8 mouse cellular contexts compared by ENCODE assay signal in genomic region chr12:86947681-86948401, GRCm38 (mm10). TPM values are rescaled to one million over a fixed set of nuclear protein-coding genes. Genes with fewer than 3 reads are reported as not detected.
DNase-seq lines count a peak whose midpoint lies in the region; ATAC-seq and TF ChIP-seq lines count a peak whose summit lies in the region.

No protein-coding gene starts in this region.

- H3K27ac ChIP-seq in cortical plate, adult 2 months (ENCODE audit: insufficient read depth, low read length): peak overlapping the region; percentile 75
- peak overlapping the region; percentile 100; the same call in 1 of the 2 replicates for H3K27ac ChIP-seq in limb, embryonic 12.5 days
- H3K27ac ChIP-seq in midbrain, embryonic 13.5 days: peak overlapping the region; percentile 100

- peak overlapping the region; percentile 92 for H3K4me3 ChIP-seq in cortical plate, adult 2 months (ENCODE audit: insufficient read depth, low read length)
- peak overlapping the region; percentile 70 for H3K4me3 ChIP-seq in limb, embryonic 12.5 days (replicated peaks)
- peak overlapping the region; percentile 68 for H3K4me3 ChIP-seq in midbrain, embryonic 13.5 days (replicated peaks)

- 20% methylated on average over 26 of the region's 26 CpGs for WGBS in limb, embryonic 12.5 days
- 21% methylated on average over 26 of the region's 26 CpGs for WGBS in midbrain, embryonic 13.5 days

- H3K9ac ChIP-seq in limb, embryonic 12.5 days (replicated peaks): peak overlapping the region; percentile 91
- peak overlapping the region; percentile 80 for H3K9ac ChIP-seq in midbrain, embryonic 13.5 days (replicated peaks)

- no peaks in the 10 kb centered on the region for H3K27me3 ChIP-seq in limb, embryonic 12.5 days
- H3K27me3 ChIP-seq in midbrain, embryonic 13.5 days: no peaks in the 10 kb centered on the region

- H3K36me3 ChIP-seq in limb, embryonic 12.5 days: peaks cover 5% of the 10 kb centered on the region
- peaks cover 5% of the 10 kb centered on the region; the same call in 1 of the 2 replicates for H3K36me3 ChIP-seq in midbrain, embryonic 13.5 days

- H3K9me3 ChIP-seq in limb, embryonic 12.5 days: no peaks in the 10 kb centered on the region
- no peaks in the 10 kb centered on the region for H3K9me3 ChIP-seq in midbrain, embryonic 13.5 days

- H3K4me1 ChIP-seq in cortical plate, adult 2 months (ENCODE audit: control insufficient read depth, insufficient read depth, low read length): peaks cover 8% of the 10 kb centered on the region; the same call in 1 of the 2 replicates
- peaks cover 26% of the 10 kb centered on the region for H3K4me1 ChIP-seq in limb, embryonic 12.5 days (replicated peaks)
- peaks cover 67% of the 10 kb centered on the region for H3K4me1 ChIP-seq in midbrain, embryonic 13.5 days (replicated peaks)

- TF ChIP-seq CTCF in cortical plate, adult 2 months (IDR thresholded peaks at IDR 0.05; ENCODE audit: extremely low read depth, insufficient read depth, low read length): no peak

- DNase-seq in urinary bladder, adult 2 months (ENCODE audit: low spot score): peak; percentile 55
- DNase-seq in urinary bladder, adult 18-20 months (ENCODE audit: low spot score in 2 of 2): no peak
- peak; percentile 72 for DNase-seq in gastrocnemius, postnatal 25 days
- DNase-seq in kidney, adult 11 months: peak; percentile 83
- DNase-seq in yolk sac, embryonic 10.5 days (ENCODE audit: low spot score): no peak

- 0 out of 2 replicates have a peak, but pooled peaks have one; percentile 23 for TF ChIP-seq POLR2A in cortical plate, adult 2 months (IDR thresholded peaks at IDR 0.05; ENCODE audit: extremely low read depth, insufficient read depth, low read length)

- peak overlapping the region; percentile 89 for H3K4me2 ChIP-seq in limb, embryonic 12.5 days
- H3K4me2 ChIP-seq in midbrain, embryonic 13.5 days (replicated peaks): peak overlapping the region; percentile 90

- ATAC-seq in limb, embryonic 12.5 days (ENCODE audit: insufficient number of reproducible peaks, insufficient read depth, low FRiP score, low TSS enrichment, low read depth): peak; percentile 26
- ATAC-seq in midbrain, embryonic 13.5 days: peak; percentile 70

RNA-seq across cellular contexts. Expression of gene Cipc, which starts 1.0 kb away (rescaled TPM):
- polyA plus RNA-seq in urinary bladder, adult 2 months (2012; rRNA removed): 46.4 and 52.3 TPM in 2 replicates
- polyA plus RNA-seq in cortical plate, adult 2 months (2012; rRNA removed): 83.7 and 84.4 TPM in 2 replicates
- 10 to 100 TPM; 22.7 to 32.3 TPM for total RNA-seq in gastrocnemius, postnatal 25 days (2021)
- polyA plus RNA-seq in limb, embryonic 12.5 days (2016; fragmentation: Nextera tagmentation; extraction: Ambion mirVana): 30.8 and 33.1 TPM in 2 replicates
- 49.8 and 51.2 TPM in 2 replicates for polyA plus RNA-seq in midbrain, embryonic 13.5 days (2015; fragmentation: Nextera tagmentation; extraction: Ambion mirVana)

RNA-seq across cellular contexts. Expression of gene Zdhhc22, which starts 42.4 kb away (rescaled TPM):
- not detected in 2 replicates for polyA plus RNA-seq in urinary bladder, adult 2 months (2012; rRNA removed)
- polyA plus RNA-seq in cortical plate, adult 2 months (2012; rRNA removed): 61.1 and 65.1 TPM in 2 replicates
- not detected for total RNA-seq in gastrocnemius, postnatal 25 days (2021)
- polyA plus RNA-seq in limb, embryonic 12.5 days (2016; fragmentation: Nextera tagmentation; extraction: Ambion mirVana): 0.20 TPM in 1 of 2 replicates, not detected in the other
- 6.0 and 7.1 TPM in 2 replicates for polyA plus RNA-seq in midbrain, embryonic 13.5 days (2015; fragmentation: Nextera tagmentation; extraction: Ambion mirVana)

Comparison
In these comparisons a context has a peak if more than half of its experiments do, and no peak if none do; other contexts are left out.
1. DNase-seq: peak in urinary bladder, adult 2 months (single experiment), gastrocnemius, postnatal 25 days (single experiment) and kidney, adult 11 months (single experiment); none in urinary bladder, adult 18-20 months (0 of 2) and yolk sac, embryonic 10.5 days (single experiment).
2. Peak in every context shown above with its lines, with median percentiles within 50 percentile points of each other: H3K27ac ChIP-seq and H3K4me3 ChIP-seq.